Mouse (Mus musculus) adrenal gland, postnatal 14 days (tissue): ENCODE measurements around the gene Mbd4. TPM values are rescaled to one million over a fixed set of nuclear protein-coding genes. Genes with fewer than 3 reads are reported as not detected.

Experiments
- DNase-seq: peaks from one replicate; pipeline ENCODE4 v3.0.0; 2021; ENCODE audit warnings: mixed read lengths
- total RNA-seq: library from RNA; stranded (reverse); gene quantifications from 2 replicates; pipeline ENCODE4 v1.2.3, GENCODE M21; 2021

The Mbd4 gene
- total RNA-seq, 1 experiment from 2014 or later = 4.6 TPM

DNA sequence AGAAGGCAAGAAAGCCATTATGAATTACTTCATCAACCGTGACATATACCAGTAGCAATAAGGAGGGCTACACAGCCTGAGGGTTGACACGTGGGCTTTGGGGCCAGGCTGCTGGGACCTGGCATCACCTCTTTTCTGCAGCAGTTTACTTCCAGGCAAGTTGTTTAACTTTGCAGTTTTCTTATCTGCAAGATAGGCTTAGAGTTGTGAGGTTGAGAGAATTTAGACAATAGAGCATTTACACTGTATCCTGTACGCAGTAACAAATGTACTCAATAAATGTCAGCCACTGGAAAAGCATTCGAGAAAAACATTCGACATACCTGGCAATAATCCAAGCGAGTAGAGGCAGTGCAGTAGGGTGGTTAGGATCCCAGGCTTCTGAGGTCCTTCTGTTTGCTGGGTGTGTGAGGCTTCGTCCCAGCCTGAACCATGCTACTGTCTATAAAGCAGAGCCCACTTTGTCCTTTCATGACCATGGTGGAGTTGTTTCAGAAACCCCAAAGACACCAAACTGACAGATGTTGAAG lies 6.9 kb upstream of the Mbd4 start:
- DNase-seq = peak; percentile 4

DNA sequence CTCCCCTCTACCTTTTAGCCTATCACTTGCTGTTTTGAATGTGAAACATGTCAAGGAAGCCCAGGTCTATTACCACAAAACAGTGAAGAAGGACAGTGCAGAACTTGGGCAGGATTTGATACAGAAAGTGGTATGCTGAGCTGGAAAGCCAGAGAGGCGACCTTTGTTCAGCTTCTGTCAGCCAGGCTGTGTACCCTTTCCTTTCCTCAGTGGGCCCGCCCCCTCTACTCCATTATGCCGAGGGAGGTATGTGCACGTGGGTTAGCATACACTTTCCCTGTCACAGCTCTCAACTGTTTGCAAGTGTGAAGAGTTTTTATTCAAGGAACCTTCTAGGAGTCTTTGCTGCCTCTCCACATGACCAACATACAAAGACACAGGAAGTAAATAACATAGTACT lies 6.1 kb upstream of the Mbd4 start:
- DNase-seq = peak; percentile 3

DNA sequence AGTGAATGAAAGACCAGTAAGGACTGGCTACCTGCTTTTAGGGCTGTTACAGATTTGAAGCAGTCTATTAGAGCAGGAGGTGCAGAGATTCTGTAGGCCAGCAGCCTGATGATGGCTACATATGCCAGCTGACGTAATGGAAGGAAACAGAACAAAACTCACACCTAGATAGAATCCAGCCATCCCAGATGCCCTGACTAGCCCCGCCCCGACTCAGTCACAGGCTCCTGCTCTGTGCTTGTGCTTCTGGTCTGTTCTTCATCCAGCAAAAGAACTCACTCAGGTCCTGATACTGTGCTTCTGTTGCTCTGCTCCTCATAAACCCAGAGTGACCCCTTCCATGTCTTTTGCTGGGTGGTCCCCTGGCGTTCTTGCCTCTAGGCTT lies 3.2 kb upstream of the Mbd4 start:
- peak; percentile 29 for DNase-seq

- peak; percentile 3 for DNase-seq
Measured at GRCm38 (mm10) chr6:115855733-115856360, 2.7 kb upstream of the Mbd4 start.

DNA sequence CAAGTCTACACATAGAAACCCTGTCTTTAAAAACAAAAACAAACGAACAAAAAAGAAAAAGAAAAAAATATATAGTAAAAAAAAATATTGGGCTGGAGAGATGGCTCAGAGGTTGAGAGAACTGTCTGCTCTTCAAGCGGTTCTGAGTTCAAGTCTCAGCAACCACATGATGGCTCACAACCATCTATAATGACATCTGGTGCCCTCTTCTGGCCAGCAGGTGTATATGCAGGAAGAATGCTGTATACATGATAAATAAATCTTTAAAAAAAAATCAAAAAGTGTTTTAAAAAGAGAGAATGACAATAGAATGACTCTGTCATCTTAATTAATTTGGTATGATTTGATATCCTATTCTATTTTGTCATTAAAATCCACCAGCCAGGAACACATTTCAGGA lies 1.3 kb upstream of the Mbd4 start:
- peak; percentile 42 for DNase-seq

- peak; percentile 4 for DNase-seq
Measured at GRCm38 (mm10) chr6:115853985-115854384, 814 bp upstream of the Mbd4 start.

- DNase-seq = no peak
Measured at GRCm38 (mm10) chr6:115852446-115853090, 603 bp downstream of the Mbd4 start.

DNA sequence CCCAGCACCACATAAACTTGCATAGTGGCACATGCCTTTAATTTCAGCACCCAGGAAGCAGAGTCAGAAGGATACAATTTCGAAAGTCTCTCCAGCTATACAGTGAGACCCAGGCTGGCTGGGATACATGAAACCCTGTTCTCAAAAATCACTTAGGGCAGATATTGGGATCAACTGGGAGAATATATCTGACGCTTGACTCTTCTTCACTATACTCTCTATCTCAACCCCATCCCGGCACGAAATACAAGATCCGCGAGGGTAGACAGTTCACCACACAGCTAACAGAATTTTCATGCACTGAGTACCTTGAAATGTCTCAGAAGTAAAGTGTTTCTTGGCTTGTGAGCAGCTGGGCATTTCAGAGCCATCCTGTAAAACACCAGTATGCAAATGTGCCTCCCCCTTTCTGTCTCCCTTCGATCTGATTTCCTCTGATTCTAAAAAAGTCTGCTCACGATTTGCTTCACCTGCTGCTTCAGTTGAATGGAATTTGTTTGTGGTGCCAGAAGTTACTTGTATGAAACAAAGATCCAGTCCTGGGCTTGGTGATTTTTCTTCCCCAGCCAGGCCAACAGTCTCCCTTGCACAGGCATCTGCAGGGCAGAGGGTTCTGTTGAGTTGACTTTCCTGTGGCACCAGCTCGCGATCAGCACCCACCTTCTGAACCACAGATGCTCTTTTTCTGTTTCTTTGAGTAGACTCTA lies 4.4 kb downstream of the Mbd4 start:
- DNase-seq = peak; percentile 1

GRCm38 (mm10) chr6:115846640-115847411 lies 6.3 kb downstream of the Mbd4 start:
- DNase-seq = peak; percentile 75

GRCm38 (mm10) chr6:115845006-115845405 lies 8.2 kb downstream of the Mbd4 start:
- DNase-seq = no peak

DNA sequence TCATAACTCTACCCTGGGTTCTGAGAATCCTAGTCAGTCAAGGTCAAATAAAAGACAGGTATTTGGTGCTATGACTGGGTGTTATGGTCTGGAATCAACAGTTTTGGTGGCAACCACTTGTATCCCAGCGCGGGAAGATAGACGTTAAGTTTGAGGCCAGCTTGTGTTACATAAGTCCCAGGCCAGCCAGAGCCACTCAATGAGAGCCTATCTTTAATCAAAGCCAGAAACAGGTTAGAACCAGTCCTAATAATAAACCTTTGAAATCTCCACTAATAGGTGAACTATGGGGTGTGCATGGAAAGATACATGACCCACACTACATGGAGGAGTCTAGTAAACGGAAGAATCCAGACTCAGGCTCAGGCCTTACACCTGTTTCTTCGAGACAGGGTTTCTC lies 14.4 kb downstream of the Mbd4 start:
- DNase-seq = no peak

DNA sequence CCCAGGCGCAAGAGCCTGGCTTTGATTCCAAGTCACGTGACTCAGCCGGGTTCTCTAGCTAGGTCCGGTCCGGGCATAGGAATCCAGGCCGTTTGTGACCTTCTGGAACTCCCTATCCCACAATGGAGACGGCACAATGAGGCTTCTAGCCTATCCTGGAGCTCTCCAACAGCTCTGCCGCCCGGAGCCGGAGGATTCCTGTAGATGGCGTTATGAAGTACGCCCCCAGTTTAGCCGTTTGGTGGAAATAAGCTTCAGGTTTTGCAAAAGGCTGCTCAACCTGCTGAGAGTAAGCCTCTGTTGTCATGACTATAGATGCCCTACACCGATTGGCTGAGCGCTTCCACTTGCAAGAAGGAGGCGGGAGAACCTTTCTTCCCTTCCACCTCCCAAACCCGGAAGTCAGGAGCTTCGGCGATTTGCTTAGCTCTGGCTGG lies 15.0 kb downstream of the Mbd4 start, which contains the start of gene Efcab12:
Efcab12 (minus strand) TSS at position 252 of the 437 bp plus-strand sequence.
- DNase-seq = peak; percentile 88

DNA sequence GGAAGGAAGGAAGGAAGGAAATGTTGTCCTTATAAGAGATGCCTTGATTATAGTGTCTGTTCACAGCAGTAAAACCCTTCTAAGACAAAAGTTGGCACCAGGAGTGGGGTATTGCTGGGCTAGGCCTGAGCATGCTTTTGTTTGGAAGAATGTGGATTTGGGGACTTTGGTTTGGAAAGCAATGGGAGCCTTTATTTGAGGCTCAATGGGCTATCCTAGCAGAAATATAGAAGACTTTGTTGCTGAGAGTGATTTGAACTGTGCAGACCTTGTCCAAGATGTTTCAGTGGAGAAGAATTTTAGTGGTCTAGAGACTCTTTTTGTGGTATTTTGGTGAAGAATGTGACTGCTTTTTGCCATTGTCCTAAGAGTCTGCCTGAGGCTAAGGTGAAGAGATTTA lies 19.3 kb downstream of the Mbd4 start:
- no peak for DNase-seq

- DNase-seq = no peak
Measured at GRCm38 (mm10) chr6:115832152-115832850, 20.9 kb downstream of the Mbd4 start.

- no peak for DNase-seq
Measured at GRCm38 (mm10) chr6:115830779-115831601, 22.2 kb downstream of the Mbd4 start.

GRCm38 (mm10) chr6:115823850-115824464 lies 29.2 kb downstream of the Mbd4 start:
- DNase-seq = peak; percentile 85

GRCm38 (mm10) chr6:115821216-115821993 lies 31.8 kb downstream of the Mbd4 start:
- no peak for DNase-seq

- DNase-seq = no peak
Measured at GRCm38 (mm10) chr6:115818129-115818528, 35.0 kb downstream of the Mbd4 start.

DNA sequence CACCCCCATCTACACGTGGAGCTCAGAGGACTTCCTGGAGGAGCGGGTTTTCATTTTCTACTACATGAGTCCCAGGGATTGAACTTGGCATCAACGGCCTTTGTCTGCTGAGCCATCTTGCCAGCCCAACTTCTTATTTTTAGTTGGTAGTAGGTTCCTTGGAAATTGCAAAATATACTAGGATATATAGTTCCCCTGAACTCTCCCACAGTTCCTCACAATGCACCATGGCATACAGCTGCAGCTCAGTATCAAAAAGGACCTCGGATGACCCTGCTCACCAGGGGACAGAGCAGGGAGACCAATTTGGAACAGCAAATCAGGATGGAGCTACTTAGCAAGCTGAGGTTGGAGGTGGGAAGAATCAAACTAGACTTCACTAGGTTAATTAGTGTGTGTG lies 38.1 kb downstream of the Mbd4 start:
- DNase-seq = no peak
